Mouse (Mus musculus): ENCODE measurements around the gene Opcml. TPM values are rescaled to one million over a fixed set of nuclear protein-coding genes. Genes with fewer than 3 reads are reported as not detected.

Gene Opcml
- total and polyA plus RNA-seq, 2 experiments from 2014 or later = 48.3 to 88.2 TPM

DNA sequence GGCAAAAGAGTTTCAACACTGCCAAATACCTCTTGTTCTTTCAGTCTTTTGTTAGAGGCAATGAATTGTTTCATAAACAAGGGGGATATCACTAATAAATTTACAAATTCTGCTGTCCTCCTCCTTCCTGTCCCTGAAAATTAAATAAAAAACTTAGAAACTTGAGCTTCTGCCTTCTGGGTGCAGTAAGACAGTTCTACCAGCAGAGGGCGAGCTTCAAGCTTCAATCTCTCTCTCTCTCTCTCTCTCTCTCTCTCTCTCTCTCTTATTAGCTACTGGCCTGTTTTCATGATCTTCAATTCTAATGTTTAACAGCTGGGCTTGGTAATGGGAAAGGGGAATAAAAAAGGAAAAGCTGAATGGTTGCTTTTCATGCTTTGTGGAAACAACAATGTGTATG, 615.2 kb downstream of the Opcml start:
- Histone ChIP-seq H3K4me3 (ENCODE audit: low read length) (no peak overlapping the region), H3K4me1 (ENCODE audit: insufficient read depth, low read length) (peaks cover 10% of the 10 kb centered on the region; the same call in 1 of the 2 replicates), H3K27ac (no peak overlapping the region), H3K27me3 (ENCODE audit: insufficient read depth, low read length) (no peaks in the 10 kb centered on the region), H3K36me3 (ENCODE audit: insufficient read depth, low read length) (no peaks in the 10 kb centered on the region), H3K9me3 (ENCODE audit: low read length) (no peaks in the 10 kb centered on the region), H3K9ac (replicated peaks; ENCODE audit: low read length) (no peak overlapping the region), H3K4me2 (ENCODE audit: low read depth, low read length) (peak overlapping the region; percentile 92)
- WGBS = 0% methylated on average over 1 of the region's 1 CpGs
- TF ChIP-seq CTCF (IDR thresholded peaks at IDR 0.05; ENCODE audit: low read depth) = peak; percentile 90
- ATAC-seq (no peak), DNase-seq (ENCODE audit: low spot score) (peak; percentile 82)

DNA sequence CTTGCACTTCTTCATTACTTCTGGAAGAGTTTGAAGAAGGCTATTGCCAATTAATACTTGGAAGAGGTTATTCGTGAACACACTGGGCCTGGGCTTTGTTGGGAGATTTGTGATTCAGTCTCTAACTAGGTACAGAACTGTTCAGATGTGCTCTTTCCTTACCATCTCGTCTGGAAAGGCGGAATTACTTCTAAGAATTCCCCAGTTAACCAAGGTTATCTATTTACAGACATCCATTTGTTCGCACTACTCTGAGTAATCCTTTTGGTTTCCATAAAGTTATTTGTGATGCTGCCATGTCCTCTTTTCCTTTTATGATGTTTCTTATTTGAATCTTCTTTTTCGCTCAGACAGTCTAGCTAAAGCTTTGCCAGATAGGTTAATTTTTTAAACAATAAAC, 630.2 kb downstream of the Opcml start:
- 90% methylated on average over 5 of the region's 5 CpGs for WGBS
- Histone ChIP-seq H3K27me3 (ENCODE audit: insufficient read depth, low read length) (no peaks in the 10 kb centered on the region), H3K4me3 (ENCODE audit: low read length) (no peak overlapping the region), H3K36me3 (ENCODE audit: insufficient read depth, low read length) (no peaks in the 10 kb centered on the region), H3K4me1 (ENCODE audit: insufficient read depth, low read length) (no peaks in the 10 kb centered on the region), H3K9me3 (ENCODE audit: low read length) (no peaks in the 10 kb centered on the region), H3K27ac (no peak overlapping the region), H3K4me2 (ENCODE audit: low read depth, low read length) (no peak overlapping the region), H3K9ac (replicated peaks; ENCODE audit: low read length) (no peak overlapping the region)
- no peak for DNase-seq (ENCODE audit: low spot score)
- no peak for ATAC-seq
- TF ChIP-seq CTCF (IDR thresholded peaks at IDR 0.05; ENCODE audit: low read depth) = no peak

DNA sequence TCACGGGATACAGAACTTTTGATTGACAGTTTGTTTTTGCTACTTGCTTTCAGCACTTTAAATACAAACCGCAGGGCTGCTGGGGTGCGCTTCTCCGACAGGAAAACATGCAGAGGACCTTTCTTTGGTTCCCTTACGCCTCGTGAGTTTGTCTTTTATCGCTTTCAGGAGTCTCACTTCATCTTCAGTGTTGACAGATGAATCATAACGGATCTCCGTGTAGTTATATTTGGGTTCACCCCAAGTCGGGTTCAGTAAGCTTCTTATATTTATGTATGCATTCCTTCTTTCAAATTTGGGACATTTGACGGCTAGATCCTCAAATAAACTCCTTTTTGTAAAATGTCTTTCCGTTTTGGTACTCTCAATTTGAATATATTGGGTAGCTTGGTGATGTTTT, 632.8 kb downstream of the Opcml start:
- no peak for TF ChIP-seq CTCF (IDR thresholded peaks at IDR 0.05; ENCODE audit: low read depth)
- no peak overlapping the region for H3K4me3 ChIP-seq (ENCODE audit: low read length)
- H3K27ac ChIP-seq = no peak overlapping the region
- H3K4me1 ChIP-seq (ENCODE audit: insufficient read depth, low read length) = no peaks in the 10 kb centered on the region
- H3K27me3 ChIP-seq (ENCODE audit: insufficient read depth, low read length) = no peaks in the 10 kb centered on the region
- no peaks in the 10 kb centered on the region for H3K36me3 ChIP-seq (ENCODE audit: insufficient read depth, low read length)
- 45% methylated on average over 12 of the region's 12 CpGs for WGBS
- H3K4me2 ChIP-seq (ENCODE audit: low read depth, low read length) = 0 out of 2 replicates have a peak overlapping the region, but pooled peaks have one; percentile 16
- H3K9ac ChIP-seq (replicated peaks; ENCODE audit: low read length) = no peak overlapping the region
- ATAC-seq (no peak), DNase-seq (ENCODE audit: low spot score) (no peak)
- no peaks in the 10 kb centered on the region for H3K9me3 ChIP-seq (ENCODE audit: low read length)

DNA sequence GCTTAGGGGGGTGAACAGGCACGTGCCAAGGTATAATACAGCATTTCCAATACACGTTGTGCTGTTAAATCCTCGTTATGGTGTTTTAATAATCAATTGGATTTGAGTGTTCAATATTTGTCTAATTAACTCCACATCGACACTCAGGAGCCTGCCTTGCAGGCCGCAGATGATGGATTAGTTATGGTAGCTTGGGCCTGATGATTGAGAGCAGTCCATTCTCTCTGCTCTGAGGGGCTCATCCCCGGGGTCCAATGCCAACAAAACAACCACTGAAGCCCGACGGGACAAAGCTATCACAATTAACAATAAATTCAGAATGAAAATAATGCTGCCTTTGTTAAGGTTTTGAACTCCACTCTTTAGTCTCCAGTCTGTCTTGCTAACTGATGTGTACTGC, 641.6 kb downstream of the Opcml start:
- no peaks in the 10 kb centered on the region; the same call in 1 of the 2 replicates for H3K4me1 ChIP-seq (ENCODE audit: insufficient read depth, low read length)
- H3K4me3 ChIP-seq (ENCODE audit: low read length) = no peak overlapping the region
- no peaks in the 10 kb centered on the region for H3K9me3 ChIP-seq (ENCODE audit: low read length)
- no peak overlapping the region for H3K9ac ChIP-seq (replicated peaks; ENCODE audit: low read length)
- no peak for TF ChIP-seq CTCF (IDR thresholded peaks at IDR 0.05; ENCODE audit: low read depth)
- ATAC-seq (no peak), DNase-seq (ENCODE audit: low spot score) (no peak)
- no peaks in the 10 kb centered on the region for H3K36me3 ChIP-seq (ENCODE audit: insufficient read depth, low read length)
- H3K4me2 ChIP-seq (ENCODE audit: low read depth, low read length) = no peak overlapping the region
- no peaks in the 10 kb centered on the region for H3K27me3 ChIP-seq (ENCODE audit: insufficient read depth, low read length)
- WGBS = 18% methylated on average over 8 of the region's 8 CpGs
- H3K27ac ChIP-seq = no peak overlapping the region

DNA sequence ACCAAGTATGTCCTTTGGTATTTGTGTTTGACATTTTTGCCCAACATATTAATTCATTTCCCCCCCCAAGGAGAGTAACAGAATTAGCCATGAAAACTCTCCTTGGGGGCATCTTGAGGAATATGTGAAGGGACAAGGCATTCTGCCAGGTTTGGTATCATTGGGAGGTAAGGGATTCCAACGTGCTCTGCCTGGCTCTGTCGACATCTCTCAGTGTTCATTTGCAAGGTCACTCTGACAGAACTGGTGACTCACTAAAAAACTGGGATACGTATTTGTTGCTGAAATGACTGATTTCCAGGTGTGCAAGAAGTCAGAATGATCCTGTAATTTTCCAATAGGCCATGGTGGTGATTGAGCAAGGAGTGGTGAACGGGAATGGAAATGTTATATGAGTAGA, 648.2 kb downstream of the Opcml start:
- peaks cover 10% of the 10 kb centered on the region; the same call in 1 of the 2 replicates for H3K4me1 ChIP-seq (ENCODE audit: insufficient read depth, low read length)
- no peak overlapping the region for H3K9ac ChIP-seq (replicated peaks; ENCODE audit: low read length)
- H3K27ac ChIP-seq = no peak overlapping the region
- no peak overlapping the region for H3K4me3 ChIP-seq (ENCODE audit: low read length)
- no peaks in the 10 kb centered on the region for H3K27me3 ChIP-seq (ENCODE audit: insufficient read depth, low read length)
- no peak for TF ChIP-seq CTCF (IDR thresholded peaks at IDR 0.05; ENCODE audit: low read depth)
- ATAC-seq (no peak), DNase-seq (ENCODE audit: low spot score) (no peak)
- H3K9me3 ChIP-seq (ENCODE audit: low read length) = no peaks in the 10 kb centered on the region
- no peaks in the 10 kb centered on the region for H3K36me3 ChIP-seq (ENCODE audit: insufficient read depth, low read length)
- WGBS = 76% methylated on average over 4 of the region's 4 CpGs
- H3K4me2 ChIP-seq (ENCODE audit: low read depth, low read length) = no peak overlapping the region

DNA sequence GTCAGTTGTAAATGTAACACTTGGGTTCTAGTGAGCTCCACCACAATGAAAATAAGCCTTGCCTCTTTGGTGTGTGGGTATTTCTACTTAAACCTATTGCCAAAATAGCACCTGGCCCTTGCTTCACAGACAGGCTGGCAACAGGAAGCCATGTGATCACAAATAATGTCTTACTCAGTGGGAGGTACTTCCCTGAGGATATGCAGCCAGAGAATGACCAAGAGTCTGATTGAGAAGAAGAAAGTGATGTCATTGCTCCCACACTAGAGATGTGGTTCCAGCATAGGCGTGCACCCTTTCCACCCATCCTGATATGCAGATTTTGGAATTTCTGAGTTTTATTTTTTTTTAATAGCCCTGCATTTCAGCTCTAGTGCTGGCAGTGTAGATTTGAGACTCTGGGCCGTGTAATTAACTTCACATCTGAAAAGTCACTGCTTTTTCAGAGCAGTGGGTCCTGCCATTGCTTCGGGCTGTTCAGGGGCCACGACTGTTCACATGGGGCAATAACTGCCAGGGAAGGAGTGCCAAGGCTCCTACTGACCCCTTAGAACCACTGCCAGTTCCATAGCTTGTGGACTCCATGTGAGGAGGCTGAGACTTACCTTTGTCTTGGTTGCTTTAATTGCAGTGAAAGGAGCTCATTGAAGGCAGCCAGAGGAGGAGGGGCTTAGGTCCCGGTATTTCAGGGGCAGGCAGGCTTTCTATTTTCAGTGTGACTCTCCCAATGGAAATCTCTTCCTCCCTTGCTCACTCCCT, 649.0 kb downstream of the Opcml start:
- Histone ChIP-seq H3K36me3 (ENCODE audit: insufficient read depth, low read length) (no peaks in the 10 kb centered on the region), H3K9ac (replicated peaks; ENCODE audit: low read length) (no peak overlapping the region), H3K9me3 (ENCODE audit: low read length) (no peaks in the 10 kb centered on the region), H3K27me3 (ENCODE audit: insufficient read depth, low read length) (no peaks in the 10 kb centered on the region), H3K4me1 (ENCODE audit: insufficient read depth, low read length) (peaks cover 16% of the 10 kb centered on the region), H3K4me2 (ENCODE audit: low read depth, low read length) (no peak overlapping the region), H3K4me3 (ENCODE audit: low read length) (no peak overlapping the region), H3K27ac (peak overlapping the region; percentile 49; the same call in 1 of the 2 replicates)
- ATAC-seq (peak; percentile 47), DNase-seq (ENCODE audit: low spot score) (peak; percentile 45)
- no peak for TF ChIP-seq CTCF (IDR thresholded peaks at IDR 0.05; ENCODE audit: low read depth)
- WGBS = 34% methylated on average over 5 of the region's 5 CpGs

DNA sequence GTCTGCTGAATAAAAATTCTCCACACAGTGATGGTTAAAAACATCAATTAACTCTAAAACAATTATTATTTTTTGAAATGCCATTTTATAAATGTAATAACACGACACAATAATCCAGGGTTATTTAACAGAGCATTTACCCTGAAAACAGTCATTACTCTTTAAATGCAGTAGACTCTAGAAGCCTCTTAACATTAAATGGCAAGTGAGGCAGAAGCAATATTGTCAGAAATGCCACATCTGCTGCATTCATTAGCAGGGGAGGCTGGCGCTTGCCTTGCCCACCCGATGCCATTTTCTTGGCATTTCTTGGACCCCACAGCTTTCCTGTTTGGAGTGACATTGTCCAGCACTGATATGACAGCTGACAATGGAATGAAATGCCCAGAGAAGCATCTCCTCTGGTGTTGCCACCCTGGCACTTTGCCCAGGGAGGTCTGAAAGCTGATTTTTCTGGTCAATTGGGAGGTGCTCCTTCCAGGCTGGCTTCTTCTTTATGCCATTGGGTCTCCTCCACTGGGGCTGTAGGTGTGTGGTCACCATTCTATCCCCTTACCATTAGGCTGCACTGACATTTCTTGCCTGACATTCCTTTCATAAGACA, 649.7 kb downstream of the Opcml start:
- Histone ChIP-seq H3K4me1 (ENCODE audit: insufficient read depth, low read length) (peaks cover 23% of the 10 kb centered on the region), H3K36me3 (ENCODE audit: insufficient read depth, low read length) (no peaks in the 10 kb centered on the region), H3K27ac (0 out of 2 replicates have a peak overlapping the region, but pooled peaks have one; percentile 46), H3K9me3 (ENCODE audit: low read length) (no peaks in the 10 kb centered on the region), H3K4me2 (ENCODE audit: low read depth, low read length) (no peak overlapping the region), H3K4me3 (ENCODE audit: low read length) (no peak overlapping the region), H3K9ac (replicated peaks; ENCODE audit: low read length) (no peak overlapping the region), H3K27me3 (ENCODE audit: insufficient read depth, low read length) (no peaks in the 10 kb centered on the region)
- ATAC-seq (no peak), DNase-seq (ENCODE audit: low spot score) (peak; percentile 53)
- WGBS = 31% methylated on average over 3 of the region's 3 CpGs
- TF ChIP-seq CTCF (IDR thresholded peaks at IDR 0.05; ENCODE audit: low read depth) = no peak
